Mouse (Mus musculus): ENCODE measurements around the gene Nr5a1.

Gene Nr5a1

DNA sequence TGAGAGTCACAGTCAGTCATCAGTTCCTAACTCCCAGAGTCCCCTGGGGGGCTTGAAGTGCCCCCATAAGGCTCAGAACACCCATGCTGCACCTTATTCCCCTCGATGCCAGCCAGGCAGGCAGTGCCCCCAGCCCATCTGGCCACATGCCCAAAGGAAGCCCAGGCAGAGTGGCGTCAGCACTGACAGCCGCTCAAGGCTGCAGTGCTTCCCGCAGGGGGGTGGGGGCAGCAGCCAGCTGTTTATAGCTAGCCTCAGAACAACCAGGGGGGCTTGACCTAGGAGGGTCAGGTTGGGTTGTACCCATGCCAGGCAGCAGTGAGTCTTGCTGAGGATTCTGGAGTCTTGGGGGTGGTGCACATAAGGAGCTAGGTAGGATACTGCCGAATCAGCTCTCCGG lies 7.7 kb downstream of the Nr5a1 start:
- intact Hi-C loops (cut with DNase I) = no loop called here

DNA sequence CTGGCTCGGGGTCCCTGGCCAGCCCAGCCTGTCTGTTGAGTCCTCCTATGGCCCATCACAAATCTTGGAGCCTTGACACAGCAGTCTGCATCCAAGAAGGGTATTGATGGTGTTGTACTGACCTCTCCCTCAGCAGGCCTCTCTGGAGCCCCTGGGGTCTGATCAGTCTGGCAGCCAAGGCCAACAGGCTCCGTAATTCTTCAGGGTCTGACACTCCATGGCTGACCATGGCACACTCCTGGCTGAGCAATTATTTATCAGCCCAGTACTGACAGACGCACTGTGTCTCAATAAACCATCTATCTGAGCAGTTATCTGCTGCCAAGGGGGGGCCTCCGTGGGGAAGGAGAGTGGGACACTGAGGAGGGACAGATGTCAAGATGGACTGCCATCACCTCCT lies 9.3 kb downstream of the Nr5a1 start:
- intact Hi-C loops (cut with DNase I) = no loop called here

DNA sequence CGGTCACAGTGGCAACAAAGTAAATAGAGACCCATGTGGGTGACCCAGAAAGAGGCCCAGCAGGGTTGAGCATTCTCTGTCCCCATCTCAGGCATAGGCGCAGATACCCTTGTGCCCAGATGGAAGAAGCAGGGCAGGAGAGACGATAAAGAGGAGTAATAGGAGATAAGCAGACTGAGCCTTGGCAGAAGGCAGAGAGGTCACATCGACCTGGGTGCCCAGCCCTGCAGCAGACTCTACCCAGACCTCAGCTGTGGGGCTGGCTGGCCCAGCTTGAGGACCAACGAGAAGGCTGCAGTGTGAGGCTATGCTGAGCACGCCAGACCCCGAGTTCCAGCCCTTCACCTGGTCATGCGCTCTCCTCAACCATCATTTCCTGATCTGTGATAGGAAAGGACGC lies 10.0 kb downstream of the Nr5a1 start:
- intact Hi-C loops (cut with DNase I) = no loop called here

DNA sequence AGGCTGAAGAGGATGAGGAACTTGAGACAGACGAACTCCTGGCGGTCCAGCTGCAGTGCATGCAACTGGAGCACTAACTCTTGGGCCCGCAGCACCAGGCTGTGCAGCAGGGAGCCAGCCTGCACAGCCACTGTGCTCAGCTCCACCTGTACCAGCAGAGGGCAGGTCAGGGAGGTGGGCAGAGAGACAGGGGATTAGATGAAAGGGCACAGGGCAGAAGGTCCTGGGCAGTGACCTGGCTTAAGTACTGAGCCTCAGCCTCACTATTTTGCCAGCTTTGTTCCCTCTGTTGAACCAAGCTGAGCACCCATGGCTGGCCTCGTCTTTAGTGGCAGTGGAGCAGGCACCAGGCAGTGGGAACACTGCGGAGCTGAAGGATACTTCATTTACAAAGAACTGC lies 14.2 kb downstream of the Nr5a1 start:
- intact Hi-C loops (cut with DNase I) = no loop called here

DNA sequence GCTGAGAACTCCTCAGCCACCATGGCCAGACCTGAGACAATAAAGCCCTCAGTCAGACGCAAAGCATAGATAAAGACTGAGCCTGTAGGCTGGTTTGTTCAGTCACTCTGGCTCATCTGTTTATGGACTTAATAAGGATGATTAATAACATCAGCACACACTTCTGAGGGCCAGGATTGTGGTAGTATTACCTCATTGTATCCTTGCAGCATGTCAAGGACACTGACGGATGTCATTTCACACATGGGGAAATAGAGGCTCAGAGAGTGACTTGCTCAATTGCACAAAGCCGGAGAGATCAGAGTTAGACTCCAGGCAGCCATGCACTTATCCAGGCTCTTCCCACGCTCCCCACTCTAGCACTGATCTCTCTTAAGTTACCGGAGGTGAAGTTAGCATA lies 15.7 kb downstream of the Nr5a1 start:
- intact Hi-C loops (cut with DNase I) = no loop called here

DNA sequence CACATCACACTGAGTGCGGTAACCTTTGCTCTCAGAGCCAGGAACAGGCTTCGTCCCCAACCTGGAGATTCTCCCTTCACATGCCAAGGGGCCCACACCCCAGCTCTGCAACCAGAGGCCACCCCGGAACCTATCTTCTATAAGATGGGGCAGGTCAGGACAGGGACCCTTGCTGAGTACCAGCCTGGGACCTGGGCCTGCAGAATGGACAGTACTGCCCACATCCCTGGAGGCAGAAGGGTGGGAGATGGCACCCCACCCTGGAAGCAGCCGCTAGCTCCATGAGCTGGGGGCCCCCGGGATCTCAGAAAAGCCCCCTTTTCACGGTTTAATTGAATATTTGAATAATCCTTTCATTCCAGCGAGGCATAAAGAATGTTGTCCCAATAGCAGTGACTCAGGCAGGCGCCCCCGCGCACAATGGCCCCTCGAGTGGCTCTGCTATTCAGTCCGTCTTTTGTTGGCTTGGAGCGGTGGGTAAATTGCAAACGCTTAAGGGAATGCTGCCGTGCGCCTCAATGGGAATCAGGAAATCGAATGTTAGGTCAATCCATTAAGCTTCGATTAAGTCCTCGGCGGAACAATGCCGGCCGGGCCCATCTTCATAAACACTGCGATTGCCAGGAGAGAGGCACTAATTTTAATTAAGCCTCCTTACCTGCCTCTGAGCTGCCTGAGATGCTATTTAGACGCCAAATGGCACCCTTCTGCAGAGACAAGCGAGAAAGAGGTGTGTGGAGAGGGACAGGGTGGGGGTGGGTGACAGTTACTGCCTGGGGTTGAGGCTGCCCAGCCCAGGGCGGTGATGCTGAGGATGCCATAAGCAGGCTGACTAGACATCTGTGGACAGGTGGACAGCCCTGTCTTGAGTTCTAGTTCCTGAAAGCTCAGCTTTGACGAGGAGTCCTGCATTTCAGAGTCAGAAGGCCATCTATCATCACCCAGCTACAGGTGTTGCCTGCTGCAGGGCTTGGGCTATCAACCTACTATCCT lies 16.9 kb downstream of the Nr5a1 start:
- intact Hi-C loops (cut with DNase I) = no loop called here

DNA sequence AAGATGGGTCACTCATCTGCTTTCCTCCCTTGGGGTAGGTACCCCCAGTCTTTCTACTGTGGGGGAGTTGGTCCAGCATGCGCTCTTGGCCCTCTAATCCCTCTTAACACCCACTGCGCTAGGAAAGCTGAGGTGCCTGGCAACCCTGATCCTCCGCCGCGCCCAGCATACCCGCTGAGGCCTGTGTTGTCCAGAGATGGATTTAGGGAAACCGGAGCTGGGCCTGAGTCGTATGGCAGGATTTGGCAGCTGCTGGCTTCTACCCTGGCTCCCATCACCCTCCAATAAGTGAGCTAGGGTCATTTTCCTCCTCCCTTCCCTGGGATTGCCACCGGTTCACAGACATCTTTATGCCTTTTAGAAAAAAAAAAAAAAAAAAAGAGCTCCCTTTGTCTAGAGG lies 18.6 kb downstream of the Nr5a1 start:
- intact Hi-C loops (cut with DNase I) = no loop called here

DNA sequence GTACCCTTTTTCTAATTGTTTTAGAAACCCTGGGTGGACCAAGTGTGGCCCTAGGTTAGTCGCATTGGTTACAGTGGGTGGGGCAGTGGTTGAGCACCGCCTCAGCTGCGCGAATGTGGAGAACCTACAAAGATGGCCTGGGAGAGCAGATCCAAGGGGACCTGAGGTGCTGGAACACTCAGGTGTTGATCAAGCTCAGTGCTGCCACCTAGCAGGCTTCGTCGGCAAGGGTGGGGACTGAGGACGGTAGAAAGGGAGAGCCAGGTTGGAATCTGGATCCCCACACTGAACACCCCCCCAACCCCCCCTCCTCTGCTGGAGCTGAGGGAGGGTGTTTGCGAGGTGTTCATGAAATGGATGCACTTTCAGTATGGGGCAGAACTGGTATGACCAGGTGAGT lies 22.8 kb downstream of the Nr5a1 start:
- intact Hi-C loops (cut with DNase I) = loop anchor here (5.0 kb wide), 1 partner anchor 46 kb away; no protein-coding TSS in a partner anchor

DNA sequence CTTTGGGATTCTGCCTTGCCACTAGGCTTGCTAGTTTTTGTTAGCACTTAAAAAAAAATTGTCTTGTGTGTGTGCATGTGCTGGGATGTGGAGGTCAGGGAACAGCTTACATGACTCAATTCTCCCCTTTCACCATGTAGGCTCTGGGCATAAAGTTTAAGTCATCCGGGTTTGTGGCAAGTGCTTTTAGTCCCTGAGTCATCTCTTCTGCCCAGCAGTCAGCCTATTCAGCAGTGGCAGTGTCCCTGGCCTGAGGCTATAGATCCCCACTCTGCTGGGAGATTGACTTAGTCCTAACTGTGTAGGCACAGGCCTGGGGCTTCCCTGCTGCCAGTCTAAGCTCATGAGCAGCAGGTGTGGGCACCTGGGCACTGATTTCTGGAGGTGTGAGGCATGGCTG lies 24.5 kb downstream of the Nr5a1 start:
- intact Hi-C loops (cut with DNase I) = loop anchor here (5.0 kb wide), 1 partner anchor 47 kb away; no protein-coding TSS in a partner anchor

DNA sequence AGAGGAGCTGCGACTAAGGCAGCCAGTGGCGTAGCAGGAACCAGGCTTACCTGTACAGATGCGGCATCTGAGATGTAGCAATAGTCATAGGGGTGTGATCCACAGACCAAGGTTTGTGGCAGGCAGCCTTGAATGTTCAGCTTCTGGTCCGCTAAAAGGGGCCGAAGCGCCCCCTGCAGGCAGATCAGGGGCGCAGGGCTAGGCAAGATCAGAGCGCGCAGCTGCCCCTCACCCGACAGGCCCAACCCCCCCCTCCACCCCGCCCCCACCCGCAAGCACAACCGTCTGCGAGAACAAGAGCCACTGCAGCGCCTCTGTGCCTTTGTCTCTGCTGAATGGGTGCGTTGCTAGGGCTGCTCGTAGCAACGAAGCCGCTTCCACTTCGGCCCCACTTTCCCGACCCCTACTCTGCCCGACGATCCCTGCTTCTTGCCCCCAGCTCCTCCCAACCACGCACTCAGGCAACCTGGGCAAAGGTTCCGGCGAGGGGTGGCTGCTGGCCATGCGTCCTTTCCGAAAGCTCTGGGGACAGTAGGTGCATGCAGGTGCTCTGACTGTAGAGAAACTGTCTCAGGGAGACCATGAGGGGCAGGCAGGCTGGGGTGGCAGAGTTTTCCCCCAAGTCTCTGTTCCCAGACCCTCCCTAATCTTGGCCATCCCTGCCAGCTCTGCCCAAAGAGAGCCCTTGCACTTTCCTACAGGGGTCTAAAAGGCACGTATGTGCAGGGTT lies 25.4 kb downstream of the Nr5a1 start:
- intact Hi-C loops (cut with DNase I) = no loop called here

DNA sequence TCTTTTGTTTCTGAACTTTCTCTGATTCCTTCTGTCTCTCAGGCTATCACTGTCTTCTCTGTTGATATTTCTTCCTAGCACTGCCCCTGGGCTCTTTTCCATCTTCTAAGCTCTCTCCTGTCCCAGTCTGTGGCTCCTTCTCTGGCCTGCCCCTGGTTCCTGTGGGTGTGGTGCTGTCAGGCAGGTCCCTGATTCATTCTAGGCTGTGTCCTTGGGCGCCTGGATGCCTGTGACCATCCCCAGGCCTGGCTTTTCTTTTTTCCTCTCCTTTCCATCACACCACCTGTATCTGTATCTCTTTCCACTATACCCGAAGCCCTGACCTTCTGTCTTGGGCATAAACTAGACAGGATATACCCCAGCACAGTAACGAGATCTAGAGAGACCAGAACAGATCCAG lies 28.6 kb downstream of the Nr5a1 start:
- intact Hi-C loops (cut with DNase I) = no loop called here

DNA sequence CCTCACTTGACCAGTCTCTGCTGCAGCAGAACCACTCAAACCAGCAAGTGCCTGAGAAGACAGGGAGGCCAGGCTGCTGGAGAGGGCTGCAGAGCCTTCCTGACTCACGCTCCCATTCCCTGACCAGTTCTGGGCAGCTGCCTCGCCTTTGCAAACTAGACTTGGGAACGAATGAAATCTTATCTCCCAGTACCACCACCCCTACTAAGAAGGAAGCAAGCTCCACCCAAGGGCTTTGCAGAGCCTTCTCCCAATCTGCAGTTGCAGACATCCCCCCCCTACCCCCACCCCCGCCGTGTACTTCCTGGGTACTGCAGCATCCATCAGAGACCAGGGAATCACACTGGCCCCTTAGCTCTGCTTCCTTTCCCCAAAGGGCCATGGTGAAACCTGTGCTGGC lies 31.3 kb downstream of the Nr5a1 start:
- intact Hi-C loops (cut with DNase I) = no loop called here

DNA sequence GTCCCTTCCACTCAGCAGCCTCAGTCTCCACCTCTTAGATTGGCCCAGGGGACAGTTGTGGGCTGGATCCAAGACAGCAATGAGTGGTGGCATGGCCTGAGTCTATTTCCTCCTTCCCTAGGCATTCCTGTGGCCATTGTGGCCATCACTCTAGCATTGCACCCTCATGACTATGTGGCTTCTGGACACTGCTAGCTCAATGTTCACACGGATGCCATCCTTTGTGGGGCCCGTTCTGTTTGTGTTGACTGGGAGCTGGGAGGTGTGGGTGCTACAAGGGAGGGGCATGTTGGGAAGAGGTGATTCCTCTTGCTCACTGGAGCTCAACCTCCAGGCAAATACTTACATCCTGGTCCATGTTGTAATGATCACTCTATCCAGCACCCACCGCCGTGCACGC lies 32.1 kb downstream of the Nr5a1 start:
- intact Hi-C loops (cut with DNase I) = no loop called here

DNA sequence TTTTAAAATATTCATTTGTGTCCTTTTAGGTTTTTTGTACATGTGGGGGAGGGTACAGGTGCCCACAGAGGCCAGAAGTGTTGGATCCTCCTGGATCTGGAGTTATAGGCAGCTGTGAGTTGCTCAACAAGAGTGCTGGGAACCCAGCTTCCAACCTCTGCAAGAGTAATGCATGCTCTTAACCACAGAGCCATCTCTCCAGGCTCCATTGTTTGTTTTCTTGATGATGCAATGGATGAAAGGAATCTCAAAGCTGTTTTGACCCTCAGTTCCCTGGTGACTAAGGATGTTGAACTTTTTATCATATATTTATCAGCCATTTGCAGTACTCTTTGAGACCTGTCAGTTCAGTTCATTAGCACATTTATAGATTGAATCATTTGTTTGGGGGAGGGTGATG lies 35.4 kb downstream of the Nr5a1 start:
- intact Hi-C loops (cut with DNase I) = no loop called here

DNA sequence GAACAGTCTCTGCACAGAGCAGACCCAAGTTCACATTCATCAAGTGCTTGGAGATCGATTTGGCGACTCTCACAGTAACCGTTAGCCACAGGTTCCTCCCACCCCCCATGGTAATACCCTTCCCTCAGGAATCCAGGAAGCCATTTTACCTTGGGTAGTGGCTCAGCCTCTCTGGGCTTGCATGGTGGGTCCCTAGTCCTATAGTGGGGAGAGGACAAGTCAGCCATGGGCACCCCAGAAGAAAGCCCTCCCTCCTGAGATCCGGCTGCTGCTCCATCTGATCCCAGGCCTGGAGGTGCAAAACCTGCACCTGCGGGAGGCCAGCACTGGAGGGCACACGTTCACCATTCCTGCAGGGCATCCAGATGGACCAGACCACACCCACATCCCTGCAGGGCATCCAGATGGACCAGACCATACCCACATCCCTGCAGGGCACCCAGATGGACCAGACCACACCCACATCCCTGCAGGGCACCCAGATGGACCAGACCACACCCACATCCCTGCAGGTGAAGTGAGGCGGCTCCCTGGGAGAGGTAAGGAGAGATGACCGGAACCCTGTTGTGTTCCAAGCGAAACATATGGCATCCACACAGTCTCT lies 38.9 kb downstream of the Nr5a1 start:
- intact Hi-C loops (cut with DNase I) = no loop called here

DNA sequence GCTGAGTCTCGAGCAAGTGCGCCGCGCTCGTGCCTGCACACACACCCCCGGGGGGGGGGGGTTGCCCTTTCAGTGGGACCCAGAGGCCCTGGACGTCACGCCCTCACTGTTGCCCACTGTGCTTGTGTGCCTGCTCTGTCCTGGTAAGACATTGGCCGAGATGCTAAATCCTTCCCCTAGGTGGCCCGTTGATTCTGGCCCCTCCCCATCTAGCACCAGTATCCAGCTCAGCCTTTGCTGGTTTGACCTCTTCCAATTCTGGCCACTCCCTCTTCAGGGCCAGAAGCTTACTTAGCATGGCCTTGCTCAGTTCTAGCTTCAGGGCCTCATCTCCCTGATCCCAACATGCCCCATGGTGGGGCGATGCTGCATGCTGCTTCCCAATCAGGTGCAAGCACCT lies 41.8 kb downstream of the Nr5a1 start:
- intact Hi-C loops (cut with DNase I) = no loop called here

DNA sequence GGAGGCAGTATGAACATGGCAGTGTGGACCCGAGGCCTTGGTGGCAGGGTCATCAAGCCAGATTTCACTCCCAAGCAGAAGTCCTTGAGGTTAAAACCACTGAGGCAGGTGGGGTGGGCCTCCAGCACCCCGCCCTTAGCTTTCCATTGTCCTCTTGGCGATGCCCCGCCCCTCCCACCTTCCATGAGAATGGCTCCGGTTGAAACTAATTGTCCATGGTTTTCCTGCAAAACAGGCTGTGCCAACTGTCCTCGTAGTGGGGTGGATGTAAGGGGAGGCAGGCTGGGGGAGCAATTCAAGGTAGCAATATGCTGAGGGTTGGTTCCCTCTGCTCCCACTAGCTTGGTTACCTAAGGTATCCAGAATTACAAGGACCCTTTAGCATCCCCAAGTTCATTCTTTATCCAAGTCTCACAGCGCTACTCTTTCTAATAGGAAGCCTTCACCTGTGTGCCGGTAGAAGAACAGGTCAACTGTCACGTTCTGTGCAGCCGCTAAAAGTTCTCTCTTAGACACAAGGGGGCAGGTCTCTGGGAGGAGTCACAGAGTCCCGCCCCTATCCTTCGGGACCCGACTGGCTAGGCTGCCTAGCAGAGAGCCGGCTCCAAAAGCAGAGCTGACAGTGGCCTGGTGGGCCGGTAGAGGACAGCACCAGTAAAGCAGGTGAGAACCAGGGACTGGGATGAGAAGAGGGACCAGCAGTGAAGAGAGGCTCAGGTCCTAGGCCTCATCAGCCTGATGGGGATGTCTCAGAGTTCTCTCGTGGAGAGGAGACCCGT lies 45.4 kb downstream of the Nr5a1 start:
- intact Hi-C loops (cut with DNase I) = loop anchor here (10.0 kb wide), 1 partner anchor 196 kb away; no protein-coding TSS in a partner anchor

DNA sequence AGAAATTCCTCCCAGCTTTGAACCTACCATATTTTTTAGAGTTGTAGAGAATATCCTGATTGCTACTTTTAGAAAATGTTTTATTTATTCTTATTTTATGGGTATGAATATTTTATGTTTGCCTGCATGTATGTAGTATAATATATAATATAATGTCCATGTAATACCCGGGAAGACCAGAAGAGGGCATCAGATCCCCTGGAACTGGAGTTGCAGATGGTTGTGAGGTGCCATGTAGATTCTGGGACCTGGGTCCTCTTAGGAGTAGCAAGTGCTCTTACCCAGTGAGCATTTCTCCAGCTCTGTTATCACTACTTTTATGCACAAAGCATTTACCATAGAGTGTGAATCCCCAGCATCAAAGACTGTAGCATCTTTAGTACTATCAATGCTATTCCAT lies 52.9 kb downstream of the Nr5a1 start:
- intact Hi-C loops (cut with DNase I) = loop anchor here (1.0 to 10.0 kb wide), 2 partner anchors 79 to 203 kb away; no protein-coding TSS in a partner anchor

DNA sequence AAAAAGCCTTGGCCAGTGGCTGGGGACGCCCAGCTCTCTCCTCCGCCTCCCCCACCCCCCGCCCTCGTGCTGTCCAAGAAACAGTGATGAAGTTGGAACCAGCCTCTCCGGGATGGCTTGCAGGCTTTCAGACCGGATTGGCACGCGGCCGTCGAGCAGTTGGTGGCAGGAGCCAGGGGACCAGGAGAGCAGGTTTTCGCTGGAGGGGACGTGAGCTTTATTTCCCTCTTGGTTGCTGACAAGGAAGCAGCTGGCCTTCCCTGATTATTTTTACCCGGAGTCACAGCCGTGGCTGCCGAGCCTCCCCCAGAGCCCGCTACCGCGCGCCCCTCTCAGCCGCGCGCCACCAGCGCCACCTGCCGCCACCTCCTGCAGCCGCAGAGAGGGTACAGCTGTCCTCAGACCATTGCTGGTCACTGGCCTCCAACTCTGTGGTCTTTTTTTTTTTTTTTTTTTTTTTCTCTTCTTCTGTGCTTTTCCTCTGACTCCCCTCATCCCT lies 56.0 kb downstream of the Nr5a1 start:
- intact Hi-C loops (cut with DNase I) = no loop called here

DNA sequence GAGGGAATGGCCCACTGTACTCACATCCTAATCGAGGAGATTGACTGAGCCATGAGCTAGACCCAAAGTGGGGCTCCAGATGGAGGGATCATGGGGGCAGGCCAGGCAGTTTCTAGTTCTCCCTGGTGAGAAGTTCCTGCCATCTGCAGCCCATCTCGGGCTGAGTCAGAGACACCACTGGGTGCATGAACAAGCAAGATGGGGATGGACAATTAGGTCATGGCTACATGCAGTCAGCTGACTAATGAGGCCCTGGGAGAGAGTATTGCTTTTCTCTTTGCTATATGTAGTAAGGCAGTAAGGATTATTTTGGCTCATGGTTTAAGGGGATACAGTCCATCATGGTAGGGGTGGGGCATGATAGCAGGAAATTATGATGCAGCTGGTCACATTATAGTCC lies 60.6 kb downstream of the Nr5a1 start:
- intact Hi-C loops (cut with DNase I) = no loop called here

DNA sequence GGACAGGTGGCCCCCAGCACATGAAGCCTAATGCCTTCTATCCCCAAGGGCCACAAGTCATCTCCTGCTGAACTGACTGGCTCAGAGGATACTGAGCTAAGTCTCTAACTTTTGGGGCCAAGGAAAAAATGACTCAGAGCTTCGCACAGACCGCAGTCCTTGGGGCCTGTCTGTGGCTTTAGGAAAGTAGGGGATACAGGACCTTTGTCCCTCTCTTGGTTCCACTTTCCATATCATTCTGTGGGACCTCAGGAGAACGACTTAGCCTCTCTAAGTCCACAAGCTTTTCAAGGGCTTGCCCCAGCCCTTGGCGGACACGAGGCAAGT lies 61.1 kb downstream of the Nr5a1 start:
- intact Hi-C loops (cut with DNase I) = no loop called here

All from adrenal gland (tissue).